Mouse (Mus musculus) limb, embryonic 10.5 days (tissue): Measurements from ENCODE around the gene Txndc2. TPM values are rescaled to one million over a fixed set of nuclear protein-coding genes. Genes with fewer than 3 reads are reported as not detected.

Source experiments
- DNase-seq: peaks from one replicate; pipeline ENCODE4 v3.0.0-alpha.2; 2017; ENCODE audit warnings: low spot score
- H3K27ac ChIP-seq: fragments of 300-500 bp; sonication (generic); 2 replicates; pipeline ENCODE4 v1.5.1; 2016; ENCODE audit warnings: mild to moderate bottlenecking
- H3K27me3 ChIP-seq: fragments of 300-500 bp; sonication (generic); 2 replicates; pipeline ENCODE4 v1.6.1; 2016; ENCODE audit warnings: low read depth, mild to moderate bottlenecking; ENCODE audit not compliant: poor library complexity, severe bottlenecking
- H3K36me3 ChIP-seq: fragments of 300-500 bp; sonication (generic); 2 replicates; pipeline ENCODE4 v1.6.1; 2016; ENCODE audit warnings: mild to moderate bottlenecking, moderate library complexity
- H3K4me1 ChIP-seq: fragments of 300-500 bp; sonication (generic); 2 replicates; pipeline ENCODE4 v1.6.1; 2016
- H3K4me3 ChIP-seq: fragments of 300-500 bp; sonication (generic); 2 replicates; pipeline ENCODE4 v1.5.1; 2016; ENCODE audit warnings: mild to moderate bottlenecking, moderate library complexity
- H3K9me3 ChIP-seq: fragments of 300-500 bp; sonication (generic); replicated peaks from 2 replicates; pipeline ENCODE4 v1.6.1; 2016; ENCODE audit warnings: mild to moderate bottlenecking
- WGBS: fragments of 180-500 bp; shearing (Covaris S2); methylation state at CpG from one replicate; pipeline ENCODE4 v1.1.7; 2016; 5-methylcytosine and 5-hydroxymethylcytosine counted together
- polyA plus RNA-seq: library from polyadenylated mRNA; unstranded; fragments of >200 nt; fragmentation: Nextera tagmentation; extraction: Ambion mirVana; gene quantifications from 2 replicates; pipeline ENCODE4 v1.2.1, GENCODE M21; 2016

Gene Txndc2
- polyA plus RNA-seq, result not detected in 2 replicates

DNA sequence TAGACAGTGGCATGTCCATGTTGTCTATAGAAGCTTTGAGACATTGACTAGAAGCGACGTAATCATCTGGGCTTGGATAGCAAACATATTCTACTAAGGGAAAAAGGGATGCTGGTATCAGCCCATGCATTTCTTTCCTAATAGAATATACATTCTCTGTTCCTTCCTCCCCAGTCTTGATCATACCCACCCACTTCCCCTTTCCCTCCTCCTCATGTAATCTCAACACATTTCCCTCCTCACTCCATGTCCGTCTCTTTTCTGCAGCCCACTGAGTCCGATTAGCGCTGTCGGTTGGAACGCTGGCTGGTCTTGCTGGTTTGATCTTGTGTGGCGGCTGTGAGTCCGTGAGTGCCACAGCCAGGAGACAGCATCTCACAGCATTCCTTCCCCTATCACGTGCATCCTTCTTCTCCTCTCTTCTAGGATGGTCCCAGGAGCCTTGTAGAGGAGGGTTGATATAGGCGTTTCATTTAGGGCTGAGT lies at the start of gene Txndc2:
TSS of gene Txndc2 (minus strand) at position 435 of the 485 bp plus-strand sequence.
- Histone ChIP-seq H3K27ac (no peak within 1 kb of the TSS), H3K4me3 (no peak within 1 kb of the TSS), H3K4me1 (peaks cover 13% of the 10 kb centered on the region), H3K36me3 (no peaks in the 10 kb centered on the region), H3K27me3 (no peaks in the 10 kb centered on the region), H3K9me3 (no peaks in the 10 kb centered on the region)
- no peak for DNase-seq
- 90% methylated on average over 11 of the region's 11 CpGs for WGBS

DNA sequence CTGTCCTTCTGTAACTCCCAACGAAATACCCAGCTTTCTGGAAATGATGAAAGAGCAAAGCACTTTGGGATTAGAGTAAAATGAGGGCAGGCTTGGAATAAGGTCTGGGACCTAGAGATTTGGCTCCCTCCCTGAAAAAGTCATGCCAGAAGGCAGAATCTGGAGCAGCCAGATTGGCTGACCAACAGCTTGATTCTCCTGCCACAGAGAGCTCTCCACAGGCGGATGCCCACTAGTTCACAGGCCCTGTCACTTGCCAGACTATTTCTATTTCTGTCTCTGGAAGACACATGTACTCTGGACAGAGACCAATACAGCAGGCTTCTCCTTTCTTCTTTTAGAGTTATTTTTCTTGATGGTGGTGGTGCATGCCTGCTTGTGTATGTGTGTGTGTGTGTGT lies 41.8 kb upstream of the Txndc2 start:
- no peak for DNase-seq
- WGBS, result 86% methylated on average over 2 of the region's 2 CpGs
- Histone ChIP-seq H3K4me3 (no peak overlapping the region), H3K36me3 (no peaks in the 10 kb centered on the region), H3K4me1 (peaks cover 13% of the 10 kb centered on the region), H3K27me3 (no peaks in the 10 kb centered on the region), H3K9me3 (no peaks in the 10 kb centered on the region), H3K27ac (no peak overlapping the region)

DNA sequence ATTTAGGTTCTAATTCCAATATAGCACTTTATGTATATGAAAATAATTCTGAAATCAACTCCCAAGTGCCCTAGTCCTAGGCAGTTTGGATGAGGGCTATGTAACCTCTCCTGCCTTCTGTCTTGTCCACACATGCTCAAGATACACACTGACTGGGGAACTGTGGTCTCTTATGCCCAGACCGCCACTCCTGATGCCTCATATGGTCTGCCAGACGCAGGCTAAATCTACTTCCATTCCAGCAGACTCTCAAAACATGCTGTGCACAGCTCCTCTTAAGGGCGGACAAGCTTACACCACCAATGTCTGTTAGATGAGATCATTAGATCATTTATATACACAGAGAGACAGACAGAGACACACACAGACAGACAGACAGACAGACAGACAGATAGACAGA lies 41.3 kb upstream of the Txndc2 start:
- H3K4me3 ChIP-seq, result no peak overlapping the region
- DNase-seq, result no peak
- no peak overlapping the region for H3K27ac ChIP-seq
- no peaks in the 10 kb centered on the region for H3K27me3 ChIP-seq
- no peaks in the 10 kb centered on the region for H3K9me3 ChIP-seq
- H3K4me1 ChIP-seq, result peaks cover 13% of the 10 kb centered on the region
- H3K36me3 ChIP-seq, result no peaks in the 10 kb centered on the region
- WGBS, result 94% methylated on average over 3 of the region's 3 CpGs

DNA sequence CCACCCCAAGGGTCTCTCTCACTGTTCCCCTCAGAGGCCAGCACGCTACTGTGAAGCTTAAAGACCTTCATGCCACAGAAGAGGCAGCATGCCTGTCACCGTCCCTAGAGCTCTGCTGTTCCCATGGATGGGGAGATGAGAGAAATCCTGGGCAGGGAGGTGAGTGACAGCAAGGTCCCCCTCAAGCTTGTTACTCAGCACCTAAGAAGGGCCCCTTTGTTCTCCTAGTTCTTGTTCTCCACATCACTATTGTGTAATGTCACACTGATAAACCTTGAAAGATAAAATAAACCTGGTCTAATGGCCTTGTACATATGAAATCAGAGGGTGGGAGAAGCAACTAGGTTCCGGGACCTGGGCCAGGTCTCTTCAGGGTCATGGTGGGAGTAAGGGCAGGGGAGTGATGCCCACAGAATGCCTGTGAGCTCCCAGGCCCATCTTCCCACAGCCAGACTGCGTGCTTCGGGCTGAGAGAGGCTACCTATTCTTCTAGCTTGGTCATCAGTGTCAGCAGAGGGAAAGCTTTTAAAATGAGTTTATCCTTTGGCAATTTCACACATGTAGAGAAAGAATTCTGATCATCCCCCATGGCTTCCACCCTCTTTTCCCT lies 40.2 kb upstream of the Txndc2 start:
- no peaks in the 10 kb centered on the region for H3K27me3 ChIP-seq
- no peak overlapping the region for H3K27ac ChIP-seq
- WGBS, result 90% methylated on average over 5 of the region's 5 CpGs
- peaks cover 13% of the 10 kb centered on the region for H3K4me1 ChIP-seq
- H3K9me3 ChIP-seq, result no peaks in the 10 kb centered on the region
- DNase-seq, result no peak
- no peaks in the 10 kb centered on the region for H3K36me3 ChIP-seq
- H3K4me3 ChIP-seq, result no peak overlapping the region

DNA sequence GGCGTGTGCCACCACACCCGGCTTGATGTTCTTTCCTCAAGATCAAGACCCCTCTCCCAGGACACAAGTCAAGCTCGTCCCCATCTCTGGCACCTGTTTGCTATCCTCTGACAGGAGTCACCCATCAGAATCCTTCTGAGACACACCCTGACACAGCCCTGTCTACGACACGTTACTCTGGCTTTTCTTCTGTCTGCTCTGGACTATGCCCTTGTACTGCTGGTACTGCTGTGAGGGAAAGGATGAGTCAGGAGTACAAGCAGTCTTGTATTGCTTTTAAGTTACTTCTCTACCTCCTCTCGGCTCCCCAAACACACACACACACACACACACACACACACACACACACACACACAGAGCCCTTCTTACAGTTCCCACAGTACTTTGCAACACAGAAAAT lies 39.5 kb upstream of the Txndc2 start:
- no peaks in the 10 kb centered on the region for H3K9me3 ChIP-seq
- DNase-seq, result no peak
- H3K4me3 ChIP-seq, result no peak overlapping the region
- no peak overlapping the region for H3K27ac ChIP-seq
- no peaks in the 10 kb centered on the region for H3K27me3 ChIP-seq
- WGBS, result 83% methylated on average over 6 of the region's 6 CpGs
- peaks cover 15% of the 10 kb centered on the region for H3K4me1 ChIP-seq
- H3K36me3 ChIP-seq, result no peaks in the 10 kb centered on the region

DNA sequence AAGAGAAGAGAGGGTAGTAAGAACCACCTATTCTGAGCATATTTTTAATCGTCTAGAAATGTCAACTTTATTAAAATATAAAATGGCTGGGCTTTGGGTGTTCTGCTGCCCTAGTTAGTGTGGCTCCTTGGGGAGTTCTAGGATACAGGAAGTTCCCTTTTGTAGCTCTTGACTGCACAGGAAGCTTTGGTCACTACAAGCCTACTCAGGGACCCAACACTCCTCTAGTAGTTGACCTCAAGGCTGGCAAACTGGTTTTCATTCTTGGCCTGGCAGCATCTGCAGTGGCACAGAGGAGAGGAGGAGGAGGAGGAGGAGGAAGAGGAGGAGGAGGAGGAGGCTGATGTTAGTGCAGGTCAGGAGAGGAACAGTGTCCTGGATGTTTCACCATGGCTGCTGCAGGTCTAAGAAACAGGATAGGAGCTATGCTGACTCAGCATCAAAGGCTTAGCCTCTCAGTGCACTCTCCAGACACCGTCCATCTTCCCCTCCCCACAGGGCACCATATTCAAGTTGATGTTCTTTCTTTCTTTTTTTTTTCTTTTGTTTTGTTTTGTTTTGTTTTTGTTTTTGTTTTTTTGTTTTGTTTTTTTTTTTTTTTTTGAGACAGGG lies 38.9 kb upstream of the Txndc2 start:
- 91% methylated on average over 2 of the region's 2 CpGs for WGBS
- H3K4me1 ChIP-seq, result peaks cover 21% of the 10 kb centered on the region
- H3K27ac ChIP-seq, result no peak overlapping the region
- no peaks in the 10 kb centered on the region for H3K9me3 ChIP-seq
- DNase-seq, result no peak
- no peaks in the 10 kb centered on the region for H3K36me3 ChIP-seq
- H3K27me3 ChIP-seq, result no peaks in the 10 kb centered on the region
- H3K4me3 ChIP-seq, result no peak overlapping the region

DNA sequence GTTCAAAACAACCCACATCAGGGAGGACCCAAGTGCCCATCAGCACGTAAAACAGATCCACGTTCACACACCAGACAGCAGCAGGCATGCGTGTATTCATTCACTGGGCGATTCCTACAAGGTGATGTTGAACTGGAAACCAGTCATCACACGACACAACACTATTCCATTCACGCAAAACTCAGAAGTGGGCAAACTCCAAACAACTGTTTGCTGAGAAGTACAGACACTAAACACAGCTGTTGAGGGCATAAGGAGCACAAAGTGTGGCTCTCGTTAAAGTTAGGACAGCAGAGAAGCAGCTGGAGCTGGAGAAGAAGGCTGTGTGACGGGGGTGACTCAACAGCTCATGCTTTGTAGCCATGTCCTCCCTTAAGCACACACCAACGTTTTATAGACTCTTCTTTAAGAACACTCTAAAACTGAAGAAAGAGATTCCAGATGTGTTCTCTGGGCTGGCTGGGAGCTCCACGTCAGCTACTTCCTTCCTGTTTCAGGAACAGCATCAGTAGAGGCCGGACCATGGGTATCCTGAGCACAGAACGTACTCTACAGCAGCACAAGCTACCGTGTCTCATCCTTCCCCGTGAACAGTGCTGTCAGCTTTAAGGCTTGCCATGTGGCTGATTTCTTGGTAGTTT lies 38.0 kb upstream of the Txndc2 start:
- no peaks in the 10 kb centered on the region for H3K9me3 ChIP-seq
- no peaks in the 10 kb centered on the region for H3K27me3 ChIP-seq
- 63% methylated on average over 14 of the region's 14 CpGs for WGBS
- peaks cover 3% of the 10 kb centered on the region; the same call in 1 of the 2 replicates for H3K36me3 ChIP-seq
- H3K4me1 ChIP-seq, result peaks cover 22% of the 10 kb centered on the region
- no peak overlapping the region for H3K4me3 ChIP-seq
- DNase-seq, result no peak
- H3K27ac ChIP-seq, result peak overlapping the region; percentile 57

DNA sequence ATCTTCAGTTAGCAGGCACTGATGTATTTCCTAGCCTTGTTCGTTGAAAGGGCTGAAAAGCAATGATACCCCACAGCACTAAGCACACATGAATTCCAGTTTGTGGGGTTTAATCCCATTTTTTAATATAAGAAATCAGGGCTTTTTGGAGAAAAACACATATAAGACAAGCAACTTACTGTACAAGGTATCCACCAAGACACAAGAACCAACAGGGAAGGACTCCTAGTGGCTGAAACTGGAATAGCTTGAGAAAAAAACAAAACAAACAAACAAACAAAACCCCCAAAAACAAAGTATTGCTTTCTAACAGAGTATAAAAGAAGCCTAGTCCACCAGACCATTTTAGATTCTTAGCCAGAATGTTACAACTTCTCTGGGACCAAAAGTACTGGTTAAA lies 35.8 kb upstream of the Txndc2 start:
- H3K4me3 ChIP-seq, result no peak overlapping the region
- H3K4me1 ChIP-seq, result peaks cover 22% of the 10 kb centered on the region
- WGBS, result 98% methylated on average over 1 of the region's 1 CpGs
- DNase-seq, result no peak
- peaks cover 11% of the 10 kb centered on the region for H3K36me3 ChIP-seq
- H3K27ac ChIP-seq, result no peak overlapping the region
- H3K9me3 ChIP-seq, result no peaks in the 10 kb centered on the region
- H3K27me3 ChIP-seq, result no peaks in the 10 kb centered on the region

DNA sequence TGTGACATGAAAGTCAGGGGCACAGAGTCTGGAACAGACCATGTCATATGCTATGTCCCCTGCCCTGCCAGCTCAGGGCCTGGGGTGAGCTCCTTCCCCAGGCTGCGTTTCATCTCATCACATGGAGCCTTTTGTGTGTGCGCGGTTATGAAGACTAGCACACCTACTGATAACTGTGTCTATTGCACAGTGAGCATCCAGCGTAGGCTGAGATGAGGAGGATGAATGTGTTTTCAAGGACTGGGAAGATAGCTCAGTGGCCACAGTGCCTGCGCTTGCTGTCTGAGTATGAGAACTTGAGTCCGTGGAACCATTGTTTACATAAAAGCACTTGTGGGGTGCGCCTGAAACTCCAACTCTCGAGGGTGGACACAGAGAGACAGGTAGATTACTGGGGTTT lies 34.6 kb upstream of the Txndc2 start:
- H3K36me3 ChIP-seq, result peaks cover 13% of the 10 kb centered on the region
- no peak overlapping the region for H3K4me3 ChIP-seq
- H3K27ac ChIP-seq, result no peak overlapping the region
- H3K27me3 ChIP-seq, result no peaks in the 10 kb centered on the region
- WGBS, result 94% methylated on average over 8 of the region's 8 CpGs
- no peaks in the 10 kb centered on the region for H3K9me3 ChIP-seq
- H3K4me1 ChIP-seq, result peaks cover 22% of the 10 kb centered on the region
- DNase-seq, result no peak

DNA sequence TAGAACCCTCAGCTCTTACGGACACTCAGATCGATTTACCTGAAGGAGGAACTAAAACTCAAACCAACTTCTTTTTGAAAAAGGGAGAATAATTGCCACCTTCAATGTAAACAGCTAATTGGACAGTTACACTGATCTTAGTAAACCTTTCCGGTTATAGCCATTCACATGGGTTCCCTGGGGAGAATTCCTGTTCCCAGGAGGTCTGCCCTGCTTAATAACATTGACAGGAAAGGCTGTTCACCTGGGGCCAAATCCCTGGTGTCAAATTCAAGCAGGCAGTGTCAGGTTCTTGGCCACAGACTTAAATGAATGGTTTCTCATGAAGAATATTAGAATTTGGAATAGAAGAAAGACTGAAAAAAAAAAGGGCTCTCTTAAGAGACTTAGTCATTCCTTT lies 34.0 kb upstream of the Txndc2 start:
- Histone ChIP-seq H3K27ac (no peak overlapping the region), H3K9me3 (no peaks in the 10 kb centered on the region), H3K36me3 (peaks cover 13% of the 10 kb centered on the region), H3K27me3 (no peaks in the 10 kb centered on the region), H3K4me3 (no peak overlapping the region), H3K4me1 (peaks cover 22% of the 10 kb centered on the region)
- no peak for DNase-seq
- 81% methylated on average over 3 of the region's 3 CpGs for WGBS

DNA sequence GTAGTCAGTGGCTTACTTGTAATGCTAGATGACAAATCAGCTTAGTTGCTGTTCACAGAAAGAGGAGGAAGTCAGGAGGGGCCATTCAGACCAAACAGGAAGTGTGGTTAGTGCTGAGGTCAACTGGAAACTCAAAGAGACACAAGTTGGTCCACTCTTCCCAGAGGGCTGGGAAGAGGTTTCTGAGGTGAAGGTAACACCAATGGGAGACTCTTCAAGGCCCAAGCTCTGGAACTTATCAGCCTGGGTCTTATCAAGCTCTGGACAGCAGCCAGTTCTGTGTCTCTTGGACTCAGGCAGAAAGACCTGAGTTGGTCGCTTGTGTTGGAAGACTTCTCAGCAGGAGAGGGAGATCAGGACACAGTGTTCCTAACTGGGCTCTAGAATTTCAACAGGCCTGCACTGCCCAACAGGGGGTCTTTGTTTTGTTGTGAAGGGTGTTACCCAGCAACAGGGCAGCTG lies 32.8 kb upstream of the Txndc2 start:
- peaks cover 13% of the 10 kb centered on the region for H3K36me3 ChIP-seq
- no peak overlapping the region for H3K4me3 ChIP-seq
- DNase-seq, result no peak

DNA sequence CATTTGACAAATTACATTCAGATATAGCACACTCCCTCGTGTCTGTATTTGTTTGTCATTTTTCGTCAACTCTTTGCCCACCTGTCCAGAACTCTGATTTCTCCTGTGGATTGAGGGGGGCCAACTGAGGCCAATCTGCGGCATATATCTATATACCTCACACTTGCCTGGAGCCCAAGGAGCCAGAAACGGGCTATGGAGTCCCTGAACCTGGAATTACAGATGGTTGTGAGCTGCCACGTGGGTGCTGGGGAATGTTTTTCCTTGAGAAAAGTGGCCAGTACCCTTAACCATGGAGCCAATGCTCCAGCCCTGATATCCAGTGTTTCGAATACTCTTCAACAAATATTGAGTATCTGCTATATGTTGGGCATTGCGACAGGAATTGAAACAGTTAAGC lies 31.0 kb upstream of the Txndc2 start:
- H3K4me3 ChIP-seq, result no peak overlapping the region
- no peak overlapping the region for H3K27ac ChIP-seq
- DNase-seq, result no peak
- 93% methylated on average over 7 of the region's 7 CpGs for WGBS
- no peaks in the 10 kb centered on the region for H3K9me3 ChIP-seq
- peaks cover 13% of the 10 kb centered on the region for H3K36me3 ChIP-seq
- H3K4me1 ChIP-seq, result peaks cover 9% of the 10 kb centered on the region
- H3K27me3 ChIP-seq, result no peaks in the 10 kb centered on the region

More for the DNA sequence above, 32.8 kb upstream of the Txndc2 start:
- Histone ChIP-seq H3K4me1 (peaks cover 17% of the 10 kb centered on the region), H3K27me3 (no peaks in the 10 kb centered on the region), H3K9me3 (no peaks in the 10 kb centered on the region), H3K27ac (no peak overlapping the region)
- 64% methylated on average over 1 of the region's 1 CpGs for WGBS

DNA sequence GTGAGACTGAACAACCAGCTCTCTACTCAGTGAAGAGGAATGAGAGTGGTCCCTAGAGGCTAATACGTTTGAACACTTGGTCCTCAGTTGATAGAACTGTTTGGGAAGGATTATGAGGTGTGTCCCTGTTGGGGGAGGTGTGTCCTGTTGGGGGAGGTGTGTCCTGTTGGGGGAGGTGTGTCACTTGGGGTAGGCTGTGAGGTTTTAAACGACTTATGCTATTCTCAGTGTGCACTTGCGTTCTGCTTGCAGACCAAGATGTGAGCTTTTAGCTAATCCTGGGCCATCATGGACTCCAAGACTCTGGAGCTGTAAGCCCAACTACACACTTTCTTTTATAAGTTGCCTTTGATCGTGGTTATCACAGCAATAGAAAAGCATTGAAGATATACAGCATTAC lies 27.1 kb upstream of the Txndc2 start:
- no peak for DNase-seq
- Histone ChIP-seq H3K4me3 (no peak overlapping the region), H3K4me1 (peaks cover 10% of the 10 kb centered on the region; the same call in 1 of the 2 replicates), H3K36me3 (peaks cover 9% of the 10 kb centered on the region; the same call in 1 of the 2 replicates), H3K9me3 (no peaks in the 10 kb centered on the region), H3K27ac (no peak overlapping the region), H3K27me3 (no peaks in the 10 kb centered on the region)
- WGBS, result 92% methylated on average over 4 of the region's 4 CpGs
